Mouse (Mus musculus): ENCODE results near the gene Selplg. TPM values are rescaled to one million over a fixed set of nuclear protein-coding genes. Genes with fewer than 3 reads are reported as not detected.

Gene Selplg
- 1 to 10 TPM; 1.1 TPM for total RNA-seq (2021)
- long read RNA-seq, experiment 1: 0 reads
- long read RNA-seq, experiment 2, partial matches to known transcripts: 0 of 1 reads
- long read RNA-seq, experiment 2, other reads (novel, unspliced or antisense): 1 of 1 reads

GRCm38 (mm10) chr5:113832490-113832901 lies at the start of gene Selplg:
Selplg (minus strand) TSS chr5:113832644.
- intact Hi-C loops (cut with DNase I; ENCODE audit: low total_unique reads): no loop called here
- DNase-seq: no peak

GRCm38 (mm10) chr5:113881136-113881535 lies 48.7 kb upstream of the Selplg start:
- DNase-seq: no peak
- intact Hi-C loops (cut with DNase I; ENCODE audit: low total_unique reads): no loop called here

GRCm38 (mm10) chr5:113878943-113879617 lies 46.6 kb upstream of the Selplg start:
- no peak for DNase-seq
- intact Hi-C loops (cut with DNase I; ENCODE audit: low total_unique reads): no loop called here

- intact Hi-C loops (cut with DNase I; ENCODE audit: low total_unique reads): no loop called here
- DNase-seq: no peak
Measured at GRCm38 (mm10) chr5:113877565-113877964, 45.1 kb upstream of the Selplg start.

DNA sequence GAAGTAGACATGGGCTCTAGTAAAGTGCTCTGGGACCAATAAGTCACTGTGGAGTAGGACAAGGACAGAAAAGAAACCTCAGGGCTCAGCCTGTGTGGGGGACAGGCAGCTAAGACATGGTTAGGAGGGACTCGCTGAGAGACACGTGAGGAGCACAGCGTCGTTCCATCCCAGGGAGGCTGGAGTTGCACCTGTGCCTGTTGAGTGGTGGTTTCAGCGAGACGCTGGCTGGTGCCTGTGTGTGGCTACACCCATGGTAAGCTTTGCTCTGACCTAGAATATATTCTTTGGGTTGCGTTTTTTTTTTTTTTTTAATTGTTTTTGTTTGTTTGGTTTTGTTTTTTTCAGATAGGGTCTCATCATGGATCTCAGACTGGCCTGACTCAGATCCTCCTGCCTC lies 43.7 kb upstream of the Selplg start:
- intact Hi-C loops (cut with DNase I; ENCODE audit: low total_unique reads): no loop called here
- no peak for DNase-seq

DNA sequence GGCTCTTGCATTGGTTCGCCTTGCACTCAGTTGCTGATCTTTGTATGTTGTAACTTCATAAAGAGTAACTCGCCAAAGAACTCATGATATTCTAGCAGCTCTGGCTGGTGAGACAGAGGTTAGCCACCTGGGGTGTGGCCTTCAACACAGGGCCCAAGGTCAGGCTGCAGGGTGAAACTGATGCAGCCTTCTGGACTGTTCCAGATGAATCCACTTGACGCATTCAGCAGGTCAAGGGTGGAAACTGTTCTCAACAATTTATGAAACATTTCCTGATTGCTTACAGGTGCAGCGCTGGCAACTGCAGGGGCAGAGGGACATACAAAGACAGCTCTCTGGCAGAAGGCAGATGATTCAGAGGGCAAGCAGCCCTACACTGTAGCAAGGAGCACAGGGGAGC lies 43.2 kb upstream of the Selplg start:
- DNase-seq: no peak
- intact Hi-C loops (cut with DNase I; ENCODE audit: low total_unique reads): no loop called here

- DNase-seq: no peak
- intact Hi-C loops (cut with DNase I; ENCODE audit: low total_unique reads): loop anchor here (5.0 kb wide), 1 partner anchor 33 kb away; the partner anchor contains the start of gene Coro1c
Measured at GRCm38 (mm10) chr5:113874063-113875024, 41.9 kb upstream of the Selplg start.

GRCm38 (mm10) chr5:113872936-113873912 lies 40.8 kb upstream of the Selplg start:
- intact Hi-C loops (cut with DNase I; ENCODE audit: low total_unique reads): loop anchor here (5.0 kb wide), 1 partner anchor 34 kb away; the partner anchor contains the start of gene Coro1c
- peak; percentile 74 for DNase-seq

DNA sequence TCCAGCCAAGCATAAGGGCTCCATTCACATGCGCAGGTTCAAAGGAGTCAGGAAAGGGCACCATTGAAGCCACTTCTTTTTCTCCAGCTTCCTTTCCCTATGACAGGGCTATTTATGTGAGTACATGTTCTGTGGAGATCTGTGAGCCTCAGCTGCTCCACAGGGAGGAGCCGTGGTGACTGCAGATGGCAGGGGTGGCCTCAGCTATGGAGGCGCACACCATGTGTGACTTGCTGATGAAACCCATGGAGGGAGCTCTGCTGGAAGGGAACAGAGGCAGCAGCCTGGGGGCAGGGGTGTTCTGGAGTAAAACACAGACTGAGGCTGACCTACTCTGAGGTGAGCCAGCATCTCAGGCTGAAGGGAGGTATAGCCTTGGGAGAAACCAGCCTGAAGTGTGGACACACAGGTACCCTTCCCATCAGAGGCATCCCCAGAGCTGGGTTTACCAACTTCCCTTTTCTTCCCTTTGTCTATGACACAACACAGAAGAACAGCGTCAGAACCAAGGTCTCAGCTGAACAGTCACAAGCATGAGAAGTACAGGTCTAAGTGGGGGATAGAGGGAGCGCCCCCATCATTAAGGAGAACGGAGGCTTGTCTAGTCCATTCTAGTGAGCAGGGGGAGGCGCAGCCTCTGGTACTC lies 39.6 kb upstream of the Selplg start:
- intact Hi-C loops (cut with DNase I; ENCODE audit: low total_unique reads): loop anchor here (5.0 kb wide), 1 partner anchor 35 kb away; the partner anchor contains the start of gene Coro1c
- DNase-seq: no peak

GRCm38 (mm10) chr5:113870393-113871040 lies 38.1 kb upstream of the Selplg start:
- intact Hi-C loops (cut with DNase I; ENCODE audit: low total_unique reads): loop anchor here (5.0 kb wide), 1 partner anchor 37 kb away; the partner anchor contains the start of gene Coro1c
- peak; percentile 69 for DNase-seq

GRCm38 (mm10) chr5:113869132-113869531 lies 36.7 kb upstream of the Selplg start:
- intact Hi-C loops (cut with DNase I; ENCODE audit: low total_unique reads): no loop called here

GRCm38 (mm10) chr5:113864992-113865391 lies 32.5 kb upstream of the Selplg start:
- no peak for DNase-seq
- intact Hi-C loops (cut with DNase I; ENCODE audit: low total_unique reads): no loop called here

More at GRCm38 (mm10) chr5:113869132-113869531, 36.7 kb upstream of the Selplg start:
- DNase-seq: peak; percentile 74

DNA sequence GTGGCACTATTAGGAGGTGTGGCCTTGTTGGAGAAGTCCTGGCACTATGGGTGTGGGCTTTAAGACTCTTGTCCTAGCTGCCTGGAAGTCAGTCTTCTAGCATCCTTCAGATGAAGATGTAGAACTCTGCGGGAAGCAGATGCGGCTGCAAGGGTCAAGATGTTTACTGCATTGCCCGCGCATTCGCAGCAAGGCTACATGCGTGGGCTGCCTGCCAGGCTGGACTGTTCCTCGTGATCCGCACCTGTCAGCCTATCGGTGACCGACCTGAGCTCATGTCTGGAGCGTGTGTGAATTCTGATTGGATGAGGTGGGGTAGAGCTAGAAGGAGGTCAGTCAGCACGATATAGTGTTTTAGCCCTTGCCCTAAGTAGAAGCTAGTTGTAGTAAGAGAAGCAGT lies 31.6 kb upstream of the Selplg start:
- DNase-seq: no peak
- intact Hi-C loops (cut with DNase I; ENCODE audit: low total_unique reads): no loop called here

- DNase-seq: no peak
- intact Hi-C loops (cut with DNase I; ENCODE audit: low total_unique reads): no loop called here
Measured at GRCm38 (mm10) chr5:113862418-113862817, 30.0 kb upstream of the Selplg start.

- DNase-seq: no peak
- intact Hi-C loops (cut with DNase I; ENCODE audit: low total_unique reads): no loop called here
Measured at GRCm38 (mm10) chr5:113861294-113861693, 28.9 kb upstream of the Selplg start.

GRCm38 (mm10) chr5:113858971-113859370 lies 26.5 kb upstream of the Selplg start:
- DNase-seq: no peak
- intact Hi-C loops (cut with DNase I; ENCODE audit: low total_unique reads): loop anchor here (5.0 to 10.0 kb wide), 2 partner anchors 73 to 186 kb away; no protein-coding TSS in a partner anchor

DNA sequence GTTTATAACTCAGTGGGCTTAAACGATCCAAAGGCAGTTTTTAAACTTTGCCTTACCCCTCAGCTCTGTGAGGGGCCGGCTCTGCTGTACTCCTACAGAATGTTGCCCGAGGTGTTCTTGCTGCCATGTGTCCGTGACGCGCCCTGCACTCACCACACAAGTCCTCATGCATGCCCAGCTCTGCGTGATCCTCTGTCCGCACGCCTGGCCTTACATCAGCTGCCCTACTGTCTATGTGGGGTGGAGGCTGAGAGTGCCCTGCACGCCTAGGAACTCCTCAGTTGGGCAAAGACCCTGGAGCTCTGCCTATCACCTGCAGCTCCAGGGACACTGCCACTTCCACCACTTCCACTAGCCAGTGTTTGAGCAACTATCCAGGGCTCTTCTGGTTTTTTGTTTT lies 26.1 kb upstream of the Selplg start:
- no peak for DNase-seq

GRCm38 (mm10) chr5:113857631-113858030 lies 25.2 kb upstream of the Selplg start:
- no peak for DNase-seq
- intact Hi-C loops (cut with DNase I; ENCODE audit: low total_unique reads): loop anchor here (5.0 to 10.0 kb wide), 2 partner anchors 75 to 187 kb away; no protein-coding TSS in a partner anchor

More for the DNA sequence above, 26.1 kb upstream of the Selplg start:
- intact Hi-C loops (cut with DNase I; ENCODE audit: low total_unique reads): loop anchor here (5.0 to 10.0 kb wide), 2 partner anchors 74 to 186 kb away; no protein-coding TSS in a partner anchor

All from gastrocnemius, postnatal 14 days (tissue).